In genomic region chr7:128542488-128542887, GRCm38 (mm10) we compare ENCODE assay signal across 24 mouse cellular contexts. TPM values are rescaled to one million over a fixed set of nuclear protein-coding genes. Genes with fewer than 3 reads are reported as not detected.
DNase-seq lines count a peak whose midpoint lies in the region; ATAC-seq and TF ChIP-seq lines count a peak whose summit lies in the region.
"Had no signal": no experiment of that assay in that cellular context is flagged by ENCODE, and none has a peak within 500 bp of the region (broad histone marks: within the 10 kb centered on the region; RNA-seq: fewer than 3 reads in every experiment).

No protein-coding gene starts in this region.

- 42% methylated on average over 4 of the region's 4 CpGs for WGBS in heart, adult 2 months
- 41% methylated on average over 4 of the region's 4 CpGs for WGBS in heart, postnatal 0 days

- no peaks in the 10 kb centered on the region for H3K9me3 ChIP-seq in heart, postnatal 0 days (replicated peaks; ENCODE audit: control insufficient read depth, low read length)
- H3K9me3 ChIP-seq: embryonic facial prominence, embryonic 15.5 days; forebrain, embryonic 15.5 days; hindbrain, embryonic 10.5 days; limb, embryonic 12.5 days; midbrain, embryonic 12.5 days; neural tube, embryonic 15.5 days had no signal

- H3K36me3 ChIP-seq in heart, adult 2 months (ENCODE audit: control insufficient read depth, insufficient read depth, low read length) = peaks cover 50% of the 10 kb centered on the region
- H3K36me3 ChIP-seq in testis, adult 2 months (ENCODE audit: control insufficient read depth, insufficient read depth, low read length) = no peaks in the 10 kb centered on the region
- peaks cover 70% of the 10 kb centered on the region for H3K36me3 ChIP-seq in heart, postnatal 0 days (replicated peaks; ENCODE audit: control insufficient read depth, insufficient read depth, low read length)
- H3K36me3 ChIP-seq: forebrain, embryonic 15.5 days; midbrain, embryonic 12.5 days; neural tube, embryonic 15.5 days had no signal

- peak in 1 of 2 experiments; percentile 34 for DNase-seq in heart, adult 2 months
- no peak for DNase-seq in heart, postnatal 4 days
- DNase-seq in testis, postnatal 10 days (ENCODE audit: low spot score) = no peak
- DNase-seq in heart, postnatal 0 days (ENCODE audit: low spot score) = peak; percentile 12
- DNase-seq in B cell, adult 2 months = no peak
- DNase-seq in layer of hippocampus, adult 18-20 months (ENCODE audit: low spot score in 2 of 2) = no peak
- DNase-seq: adrenal gland, postnatal 14 days; cerebellum, adult 8-10 months; cerebellum, postnatal 36 days; embryo, embryonic 11 days; kidney, postnatal 25 days; layer of hippocampus, postnatal 36 days; lung, adult 18-20 months; lung, postnatal 10 days; thymus, postnatal 14 days had no signal

- peaks cover 42% of the 10 kb centered on the region for H3K4me1 ChIP-seq in heart, adult 2 months (ENCODE audit: control insufficient read depth, insufficient read depth, low read length)
- peaks cover 11% of the 10 kb centered on the region for H3K4me1 ChIP-seq in testis, adult 2 months (ENCODE audit: control insufficient read depth, insufficient read depth, low read length)
- peaks cover 56% of the 10 kb centered on the region for H3K4me1 ChIP-seq in heart, postnatal 0 days (ENCODE audit: control insufficient read depth, insufficient read depth)
- H3K4me1 ChIP-seq: forebrain, embryonic 15.5 days had no signal

- no peak for TF ChIP-seq EP300 in heart, adult 2 months (IDR thresholded peaks at IDR 0.05; ENCODE audit: insufficient read depth, low read depth, low read length)
- TF ChIP-seq EP300 in heart, postnatal 0 days (IDR thresholded peaks at IDR 0.05; ENCODE audit: low read depth) = no peak

- no peak for TF ChIP-seq CTCF in heart, adult 2 months (IDR thresholded peaks at IDR 0.05)
- no peak for TF ChIP-seq CTCF in testis, adult 2 months (IDR thresholded peaks at IDR 0.05; ENCODE audit: control insufficient read depth, insufficient read depth, insufficient replicate concordance, low read depth, low read length)
- no peak for TF ChIP-seq CTCF in heart, postnatal 0 days (IDR thresholded peaks at IDR 0.05; ENCODE audit: low read depth)

- ATAC-seq in heart, postnatal 0 days (ENCODE audit: insufficient read depth, low read depth) = no peak
- ATAC-seq: activated CD4-positive, CD25-positive, alpha-beta regulatory T cell, adult 4 months; forebrain, embryonic 15.5 days had no signal

- H3K4me3 ChIP-seq in heart, adult 2 months = no peak overlapping the region
- peak overlapping the region; percentile 30; the same call in 1 of the 2 replicates for H3K4me3 ChIP-seq in testis, adult 2 months (ENCODE audit: control insufficient read depth, low read depth, low read length)
- H3K4me3 ChIP-seq in heart, postnatal 0 days (ENCODE audit: low read depth, low read length) = no peak overlapping the region
- H3K4me3 ChIP-seq: embryonic facial prominence, embryonic 15.5 days; forebrain, embryonic 15.5 days; hindbrain, embryonic 10.5 days; limb, embryonic 12.5 days; midbrain, embryonic 12.5 days; neural tube, embryonic 15.5 days had no signal

- peaks cover 2% of the 10 kb centered on the region for H3K79me2 ChIP-seq in heart, adult 2 months (replicated peaks; ENCODE audit: control insufficient read depth, insufficient read depth, low read length)

- no peak for TF ChIP-seq POLR2A in heart, adult 2 months (IDR thresholded peaks at IDR 0.05; ENCODE audit: insufficient read depth, low read depth, low read length)
- TF ChIP-seq POLR2A in testis, adult 2 months (IDR thresholded peaks at IDR 0.05; ENCODE audit: control insufficient read depth, low read depth, low read length) = no peak

- peak overlapping the region; percentile 93 for H3K27ac ChIP-seq in heart, adult 2 months
- peak overlapping the region; percentile 47 for H3K27ac ChIP-seq in testis, adult 2 months (ENCODE audit: control insufficient read depth, insufficient read depth, low read depth, low read length)
- peak overlapping the region; percentile 96 for H3K27ac ChIP-seq in heart, postnatal 0 days (ENCODE audit: low read depth)
- H3K27ac ChIP-seq: forebrain, embryonic 15.5 days; hindbrain, embryonic 10.5 days; limb, embryonic 12.5 days; midbrain, embryonic 12.5 days; neural tube, embryonic 15.5 days had no signal

- 0 out of 2 replicates have a peak overlapping the region, but pooled peaks have one; percentile 7 for H3K9ac ChIP-seq in heart, adult 2 months (ENCODE audit: low read depth, low read length)
- no peak overlapping the region for H3K9ac ChIP-seq in heart, postnatal 0 days (replicated peaks; ENCODE audit: low read depth, low read length)
- H3K9ac ChIP-seq: embryonic facial prominence, embryonic 15.5 days; forebrain, embryonic 15.5 days; limb, embryonic 12.5 days; midbrain, embryonic 12.5 days; neural tube, embryonic 15.5 days had no signal

- intact Hi-C loops in heart, adult 2 months (cut with DNase I) = no loop called here

- H3K27me3 ChIP-seq in heart, adult 2 months (ENCODE audit: control insufficient read depth, insufficient read depth, low read length) = no peaks in the 10 kb centered on the region
- H3K27me3 ChIP-seq in testis, adult 2 months (ENCODE audit: control insufficient read depth, insufficient read depth, low read length) = no peaks in the 10 kb centered on the region
- no peaks in the 10 kb centered on the region for H3K27me3 ChIP-seq in heart, postnatal 0 days (ENCODE audit: control insufficient read depth, insufficient read depth, low read length)
- H3K27me3 ChIP-seq: embryonic facial prominence, embryonic 15.5 days; forebrain, embryonic 15.5 days; limb, embryonic 12.5 days; midbrain, embryonic 12.5 days; neural tube, embryonic 15.5 days had no signal

- no peak overlapping the region for H3K4me2 ChIP-seq in heart, postnatal 0 days (ENCODE audit: low read depth, low read length)
- H3K4me2 ChIP-seq: embryonic facial prominence, embryonic 15.5 days; forebrain, embryonic 15.5 days; limb, embryonic 12.5 days; liver, embryonic 11.5 days; midbrain, embryonic 12.5 days; neural tube, embryonic 15.5 days had no signal

RNA-seq across cellular contexts. Expression of gene Bag3, which starts 19.1 kb away (rescaled TPM):
- 100 to 1,000 TPM; 259 to 296 TPM for total RNA-seq in heart, adult 2 months (2021)
- 133 and 148 TPM in 2 replicates for polyA plus RNA-seq in heart, adult 2 months (2012; rRNA removed)
- total RNA-seq in heart, postnatal 4 days (2021) = 100 to 1,000 TPM; 111 TPM
- 18.1 and 21.1 TPM in 2 replicates for polyA plus RNA-seq in testis, adult 2 months (2012; rRNA removed)
- 60.3 and 75.3 TPM in 2 replicates for total RNA-seq in heart, postnatal 0 days (2014; rRNA removed; ENCODE audit: low replicate concordance)
- 43.8 and 46.3 TPM in 2 replicates for polyA plus RNA-seq in heart, postnatal 0 days (2015; fragmentation: Nextera tagmentation; extraction: Ambion mirVana)
- 10 to 100 TPM; 16.0 to 16.3 TPM for total RNA-seq in layer of hippocampus, adult 18-20 months (2021)
